Mouse (Mus musculus): ENCODE results near the gene Gm29427.
"Not testable (repeated sequence)": the region's sequence is repeated elsewhere in the genome, so short reads cannot be mapped to it uniquely, and the experiment has no call there.

DNA sequence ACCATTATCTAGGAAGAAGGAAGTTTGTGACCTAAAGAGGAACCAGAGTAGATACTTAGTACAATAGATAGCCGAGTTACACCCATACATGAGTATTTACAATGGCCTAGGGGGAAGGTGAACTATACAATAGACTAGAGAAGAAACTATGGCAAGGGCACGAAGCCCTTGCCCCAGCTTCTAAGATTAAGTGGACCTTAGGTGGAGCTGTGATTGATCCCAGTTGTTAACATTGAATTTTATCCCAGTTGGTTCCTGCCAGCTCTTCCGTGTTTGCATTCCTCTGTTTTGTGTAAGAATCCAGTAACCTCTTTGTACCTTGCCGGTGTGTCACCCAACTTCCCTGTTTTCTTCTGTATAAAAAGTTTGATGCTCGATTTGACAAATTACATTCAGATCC lies 52.0 kb downstream of the Gm29427 start:
- TF ChIP-seq GATA1, TAL1 (IDR thresholded peaks at IDR 0.05; ENCODE audit: low read length): not testable (repeated sequence)

All from erythroblast, embryonic 14.5 days (primary cell).